Mouse (Mus musculus): Measurements from ENCODE around the gene Insm2. TPM values are rescaled to one million over a fixed set of nuclear protein-coding genes. Genes with fewer than 3 reads are reported as not detected.

Gene Insm2
- polyA plus RNA-seq, 1 experiment from 2014 or later, result 0.40 TPM

DNA sequence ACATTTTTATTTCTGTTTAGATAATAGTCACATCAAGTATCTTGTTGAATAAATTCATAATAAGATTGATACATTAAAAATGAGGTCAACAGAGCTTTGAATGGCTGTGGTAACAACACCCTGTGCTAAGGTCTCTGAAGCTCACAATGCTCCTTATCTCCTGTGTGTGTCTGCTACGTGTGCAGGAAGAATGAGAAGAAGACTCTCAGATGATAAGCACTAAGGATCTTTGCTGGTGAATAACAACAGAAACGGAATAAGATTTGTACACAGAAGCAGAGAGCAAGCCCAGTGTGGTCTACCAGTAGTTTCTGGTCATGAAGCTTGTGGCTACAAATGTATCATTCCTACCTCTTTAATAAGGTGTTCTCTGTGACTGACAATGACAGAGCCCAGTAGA lies 11.6 kb downstream of the Insm2 start:
- 64% methylated on average over 2 of the region's 2 CpGs for WGBS
- H3K4me2 ChIP-seq, result no peak overlapping the region
- H3K4me1 ChIP-seq, result no peaks in the 10 kb centered on the region
- H3K9me3 ChIP-seq, result no peaks in the 10 kb centered on the region
- H3K4me3 ChIP-seq (replicated peaks), result no peak overlapping the region
- H3K9ac ChIP-seq, result no peak overlapping the region
- no peak overlapping the region for H3K27ac ChIP-seq
- ATAC-seq (ENCODE audit: insufficient read depth, low FRiP score, low read depth), result no peak
- H3K36me3 ChIP-seq, result 0 out of 2 replicates have a peak, but pooled peaks cover 2% of the 10 kb centered on the region
- no peaks in the 10 kb centered on the region for H3K27me3 ChIP-seq (replicated peaks)

DNA sequence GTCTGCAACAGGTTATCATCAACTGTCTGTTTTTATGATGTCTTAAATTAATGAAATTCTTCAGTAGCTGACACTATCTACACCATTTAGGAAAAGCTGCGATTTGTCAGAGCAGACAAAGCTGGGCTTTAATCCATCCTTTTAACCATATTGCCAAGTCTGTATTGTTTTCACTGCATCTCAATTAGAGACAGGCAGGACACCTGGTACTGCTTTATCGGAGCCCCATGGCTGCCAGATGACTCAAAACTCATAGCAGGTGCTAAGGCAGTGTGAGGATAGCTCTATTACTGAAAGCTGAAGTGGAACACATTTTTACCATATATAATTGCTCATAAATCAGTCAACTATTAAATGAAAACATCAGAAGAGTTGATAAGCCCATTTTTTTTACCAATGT lies 21.1 kb downstream of the Insm2 start:
- no peak for ATAC-seq (ENCODE audit: insufficient read depth, low FRiP score, low read depth)
- Histone ChIP-seq H3K4me2 (no peak overlapping the region), H3K4me3 (replicated peaks) (no peak overlapping the region), H3K27ac (no peak overlapping the region), H3K36me3 (no peaks in the 10 kb centered on the region), H3K9me3 (no peaks in the 10 kb centered on the region), H3K4me1 (no peaks in the 10 kb centered on the region), H3K27me3 (replicated peaks) (no peaks in the 10 kb centered on the region), H3K9ac (no peak overlapping the region)
- WGBS, result 74% methylated on average over 2 of the region's 2 CpGs

- 66% methylated on average over 3 of the region's 3 CpGs for WGBS
Measured at GRCm38 (mm10) chr12:55622615-55623245, 23.5 kb downstream of the Insm2 start.

GRCm38 (mm10) chr12:55623254-55623653 lies 24.0 kb downstream of the Insm2 start:
- H3K4me1 ChIP-seq, result no peaks in the 10 kb centered on the region
- no peak overlapping the region for H3K4me3 ChIP-seq (replicated peaks)
- H3K27ac ChIP-seq, result no peak overlapping the region
- H3K9me3 ChIP-seq, result no peaks in the 10 kb centered on the region
- H3K27me3 ChIP-seq (replicated peaks), result no peaks in the 10 kb centered on the region
- WGBS, result 79% methylated on average over 5 of the region's 5 CpGs
- H3K36me3 ChIP-seq, result no peaks in the 10 kb centered on the region
- no peak overlapping the region for H3K4me2 ChIP-seq
- no peak overlapping the region for H3K9ac ChIP-seq
- ATAC-seq (ENCODE audit: insufficient read depth, low FRiP score, low read depth), result no peak

More at GRCm38 (mm10) chr12:55622615-55623245, 23.5 kb downstream of the Insm2 start:
- H3K9me3 ChIP-seq, result no peaks in the 10 kb centered on the region
- no peak overlapping the region for H3K4me3 ChIP-seq (replicated peaks)
- no peaks in the 10 kb centered on the region for H3K27me3 ChIP-seq (replicated peaks)
- 0 out of 2 replicates have a peak, but pooled peaks have one; percentile 22 for ATAC-seq (ENCODE audit: insufficient read depth, low FRiP score, low read depth)
- H3K36me3 ChIP-seq, result no peaks in the 10 kb centered on the region
- H3K4me2 ChIP-seq, result no peak overlapping the region
- no peak overlapping the region for H3K9ac ChIP-seq
- H3K4me1 ChIP-seq, result no peaks in the 10 kb centered on the region
- no peak overlapping the region for H3K27ac ChIP-seq

DNA sequence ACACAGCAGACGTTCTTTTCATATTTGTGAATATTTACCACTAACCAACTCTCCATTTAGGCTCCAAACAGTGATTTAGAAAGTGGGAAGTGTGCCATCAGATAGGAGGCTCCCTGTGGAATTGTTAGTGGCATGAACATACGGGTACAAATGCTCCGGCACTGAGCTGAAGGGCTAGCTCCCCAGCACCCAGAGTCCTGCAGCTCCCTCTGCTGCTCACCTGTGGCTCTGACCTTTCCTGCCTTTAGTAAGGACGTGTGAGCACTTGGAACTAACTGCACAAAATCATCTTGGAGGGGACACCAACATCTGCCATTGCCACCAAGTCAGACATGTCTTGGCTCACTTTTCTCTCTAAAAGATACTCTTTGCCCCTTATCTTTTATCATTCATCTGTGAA lies 27.5 kb downstream of the Insm2 start:
- H3K27me3 ChIP-seq (replicated peaks), result no peaks in the 10 kb centered on the region
- H3K36me3 ChIP-seq, result no peaks in the 10 kb centered on the region
- no peak for ATAC-seq (ENCODE audit: insufficient read depth, low FRiP score, low read depth)
- no peaks in the 10 kb centered on the region for H3K9me3 ChIP-seq
- no peak overlapping the region for H3K27ac ChIP-seq
- no peak overlapping the region for H3K4me2 ChIP-seq
- H3K4me1 ChIP-seq, result no peaks in the 10 kb centered on the region
- 42% methylated on average over 4 of the region's 4 CpGs for WGBS
- no peak overlapping the region for H3K4me3 ChIP-seq (replicated peaks)
- no peak overlapping the region for H3K9ac ChIP-seq

GRCm38 (mm10) chr12:55648011-55648525 lies 48.8 kb downstream of the Insm2 start:
- Histone ChIP-seq H3K9me3 (no peaks in the 10 kb centered on the region), H3K27me3 (replicated peaks) (no peaks in the 10 kb centered on the region), H3K36me3 (no peaks in the 10 kb centered on the region), H3K4me1 (no peaks in the 10 kb centered on the region), H3K4me3 (replicated peaks) (no peak overlapping the region), H3K4me2 (no peak overlapping the region), H3K9ac (no peak overlapping the region), H3K27ac (no peak overlapping the region)
- no peak for ATAC-seq (ENCODE audit: insufficient read depth, low FRiP score, low read depth)
- WGBS, result 85% methylated on average over 7 of the region's 7 CpGs

Other genes with a start within 250 kb of the Insm2 start
- 392 and 406 TPM in 2 replicates for gene Psma6, start 215.2 kb upstream of the Insm2 start, polyA plus RNA-seq (2015; fragmentation: Nextera tagmentation; extraction: Ambion mirVana)
- gene Nfkbia, start 106.8 kb upstream of the Insm2 start, polyA plus RNA-seq (2015; fragmentation: Nextera tagmentation; extraction: Ambion mirVana), result 78.4 and 81.8 TPM in 2 replicates
- gene Aldoart2, start 34.2 kb upstream of the Insm2 start, polyA plus RNA-seq (2015; fragmentation: Nextera tagmentation; extraction: Ambion mirVana), result 0.42 TPM in 1 of 2 replicates, not detected in the other
- gene Ralgapa1, start 221.7 kb downstream of the Insm2 start, polyA plus RNA-seq (2015; fragmentation: Nextera tagmentation; extraction: Ambion mirVana), result 15.9 and 17.7 TPM in 2 replicates
- gene Brms1l, start 236.9 kb downstream of the Insm2 start, polyA plus RNA-seq (2015; fragmentation: Nextera tagmentation; extraction: Ambion mirVana), result 33.7 and 34.0 TPM in 2 replicates